Mouse (Mus musculus) heart, postnatal 0 days (tissue): Measurements from ENCODE around the gene Hnrnpab.

ENCODE experiments used
- CTCF ChIP-seq: IDR thresholded peaks from 2 replicates; pipeline ENCODE4 v1.5.1; 2016; ENCODE audit warnings: antibody characterized with exemption, control low read depth, low read depth
- EP300 ChIP-seq: IDR thresholded peaks from 2 replicates; pipeline ENCODE4 v1.6.1; 2016; ENCODE audit warnings: antibody characterized with exemption, low read depth

GRCm38 (mm10) chr11:51577587-51577986 is 29.1 kb downstream of the Hnrnpab start:
- no peak for TF ChIP-seq EP300
- no peak for TF ChIP-seq CTCF
